Comparison of ENCODE assay signal across 22 mouse cellular contexts in the genomic region with DNA sequence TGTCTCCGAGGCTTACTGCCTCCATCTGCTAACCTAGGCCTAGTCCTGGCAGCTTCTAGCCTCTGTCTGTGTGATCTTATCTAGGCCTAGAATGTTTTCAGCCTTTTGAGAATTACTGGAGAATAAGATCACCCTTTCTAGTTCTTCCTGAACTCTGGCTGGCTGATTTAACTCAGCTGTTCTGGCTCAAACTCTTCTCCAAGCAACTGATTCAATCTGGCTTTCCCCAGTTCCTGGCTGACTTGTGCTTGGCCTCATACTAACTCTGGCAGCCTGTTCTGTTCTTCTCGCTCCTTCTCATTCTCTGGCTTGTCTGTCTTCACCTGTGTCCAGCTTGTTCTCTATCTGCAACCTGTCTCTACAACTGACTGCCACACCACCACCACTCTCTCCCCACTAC.
"Had no signal": no experiment of that assay in that cellular context is flagged by ENCODE, and none has a peak within 500 bp of the region (broad histone marks: within the 10 kb centered on the region; RNA-seq: fewer than 3 reads in every experiment).

No protein-coding gene starts in this region.

- ATAC-seq: midbrain, embryonic 13.5 days; midbrain, embryonic 16.5 days had no signal

- H3K4me1 ChIP-seq: limb, embryonic 10.5 days; limb, embryonic 13.5 days; liver, embryonic 12.5 days; liver, embryonic 15.5 days; lung, embryonic 15.5 days; midbrain, embryonic 10.5 days; midbrain, embryonic 13.5 days; neural tube, embryonic 13.5 days; stomach, embryonic 15.5 days had no signal

- H3K27ac ChIP-seq: layer of hippocampus, adult 2 months; limb, embryonic 10.5 days; limb, embryonic 13.5 days; liver, embryonic 12.5 days; liver, embryonic 15.5 days; lung, embryonic 15.5 days; midbrain, embryonic 10.5 days; midbrain, embryonic 13.5 days; neural tube, embryonic 13.5 days; stomach, embryonic 15.5 days had no signal

- H3K27me3 ChIP-seq: limb, embryonic 13.5 days; liver, embryonic 12.5 days; liver, embryonic 15.5 days; lung, embryonic 15.5 days; midbrain, embryonic 13.5 days; stomach, embryonic 15.5 days had no signal

- H3K9me3 ChIP-seq: limb, embryonic 10.5 days; limb, embryonic 13.5 days; liver, embryonic 12.5 days; liver, embryonic 15.5 days; lung, embryonic 15.5 days; megakaryocyte, embryonic 14.5 days; midbrain, embryonic 10.5 days; midbrain, embryonic 13.5 days; neural tube, embryonic 13.5 days; stomach, embryonic 15.5 days had no signal

- H3K4me2 ChIP-seq: limb, embryonic 13.5 days; liver, embryonic 12.5 days; liver, embryonic 15.5 days; lung, embryonic 15.5 days; midbrain, embryonic 13.5 days; neural tube, embryonic 13.5 days; stomach, embryonic 15.5 days had no signal

- H3K4me3 ChIP-seq: layer of hippocampus, adult 2 months; limb, embryonic 10.5 days; limb, embryonic 13.5 days; liver, embryonic 12.5 days; liver, embryonic 15.5 days; lung, embryonic 15.5 days; megakaryocyte, embryonic 14.5 days; midbrain, embryonic 10.5 days; midbrain, embryonic 13.5 days; myocyte; neural tube, embryonic 13.5 days; stomach, embryonic 15.5 days had no signal

- H3K36me3 ChIP-seq: limb, embryonic 10.5 days; limb, embryonic 13.5 days; liver, embryonic 12.5 days; liver, embryonic 15.5 days; lung, embryonic 15.5 days; midbrain, embryonic 10.5 days; midbrain, embryonic 13.5 days; neural tube, embryonic 13.5 days; stomach, embryonic 15.5 days had no signal

- DNase-seq: layer of hippocampus, adult 9-11 months; liver; lung, adult 18-20 months; lung, postnatal 10 days; lung, postnatal 36 days; retina, postnatal 1 day; right cerebral cortex, postnatal 25 days; spleen, adult 18-20 months; thymus, postnatal 25 days had no signal

- H3K9ac ChIP-seq: limb, embryonic 13.5 days; liver, embryonic 12.5 days; liver, embryonic 15.5 days; lung, embryonic 15.5 days; midbrain, embryonic 13.5 days; neural tube, embryonic 13.5 days; stomach, embryonic 15.5 days had no signal
